Mouse (Mus musculus): ENCODE measurements around the gene Piezo1. TPM values are rescaled to one million over a fixed set of nuclear protein-coding genes. Genes with fewer than 3 reads are reported as not detected.

The Piezo1 gene
- total and polyA plus RNA-seq, 3 experiments, result 21.1 to 59.7 (median 41.6) TPM

GRCm38 (mm10) chr8:122473911-122474421 is 77.2 kb downstream of the Piezo1 start:
- in situ Hi-C loops (cut with MboI; ENCODE audit: low pct_ligation_motif_present, low pct_unique_long_range_greater_than_20kb, low sequenced_read_pairs), result no loop called here
- no peaks in the 10 kb centered on the region for H3K9me3 ChIP-seq (replicated peaks; ENCODE audit: low read length)
- H3K4me1 ChIP-seq (ENCODE audit: control insufficient read depth in 1 of 2, insufficient read depth in 2 of 2), result peaks cover 15 to 37% of the 10 kb centered on the region in 2 experiments
- no peaks in the 10 kb centered on the region for H3K27me3 ChIP-seq (replicated peaks)
- H3K79me2 ChIP-seq (replicated peaks; ENCODE audit: control insufficient read depth, extremely low read depth, insufficient read depth, poor library complexity, severe bottlenecking), result peaks cover 17% of the 10 kb centered on the region
- no peak overlapping the region for H3K9ac ChIP-seq (ENCODE audit: insufficient read depth, low read depth)
- TF ChIP-seq IRF4 (IDR thresholded peaks at IDR 0.05; ENCODE audit: low read depth, low read length) (no peak), MYC (IDR thresholded peaks at IDR 0.05; ENCODE audit: low read depth, low read length) (peak; percentile 14; the same call in 1 of the 2 replicates), MAZ (IDR thresholded peaks at IDR 0.05; ENCODE audit: low read depth, low read length) (no peak), CHD1 (IDR thresholded peaks at IDR 0.05; ENCODE audit: low read depth, low read length) (no peak), TBP (conservative IDR thresholded peaks at IDR 0.05; ENCODE audit: low read depth, low read length) (no peak), E2F4 (IDR thresholded peaks at IDR 0.05; ENCODE audit: insufficient replicate concordance, low read depth, low read length) (no peak), ZC3H11A (IDR thresholded peaks at IDR 0.05; ENCODE audit: low read depth, low read length) (no peak), CHD2 (IDR thresholded peaks at IDR 0.05; ENCODE audit: low read length) (no peak), PAX5 (IDR thresholded peaks at IDR 0.05; ENCODE audit: low read length) (no peak), MAX (IDR thresholded peaks at IDR 0.05; ENCODE audit: low read length) (no peak), TCF12 (IDR thresholded peaks at IDR 0.05; ENCODE audit: low read depth, low read length) (no peak), ETS1 (conservative IDR thresholded peaks at IDR 0.05; ENCODE audit: low read depth, low read length) (no peak), GABPA (IDR thresholded peaks at IDR 0.05; ENCODE audit: insufficient replicate concordance, low read depth, low read length) (no peak), USF1 (IDR thresholded peaks at IDR 0.05; ENCODE audit: low read depth, low read length) (peak; percentile 25; the same call in 1 of the 2 replicates)
- peak overlapping the region in 1 of 3 experiments; percentile 12 for H3K4me3 ChIP-seq (replicated peaks in 1 of 3; ENCODE audit: low read depth in 2 of 3, low read length in 2 of 3, poor library complexity in 1 of 3)
- peak; percentile 60 for DNase-seq (ENCODE audit: extremely low read depth)
- H3K27ac ChIP-seq (ENCODE audit: insufficient read depth, low read depth), result peak overlapping the region; percentile 44; the same call in 1 of the 2 replicates
- dilution Hi-C loops (cut with MboI; ENCODE audit: extremely low pct_ligation_motif_present, extremely low pct_unique_long_range_greater_than_20kb, low sequenced_read_pairs), result no loop called here
- peaks cover 17 to 67% of the 10 kb centered on the region in 2 experiments for H3K36me3 ChIP-seq (replicated peaks in 1 of 2; ENCODE audit: control insufficient read depth in 1 of 2, insufficient read depth in 1 of 2, low read length in 1 of 2)
- no peak overlapping the region for H3K4me2 ChIP-seq (ENCODE audit: insufficient read depth, low read depth, poor library complexity, severe bottlenecking)

GRCm38 (mm10) chr8:122470691-122471090 is 80.4 kb downstream of the Piezo1 start:
- dilution Hi-C loops (cut with MboI; ENCODE audit: extremely low pct_ligation_motif_present, extremely low pct_unique_long_range_greater_than_20kb, low sequenced_read_pairs) (no loop called here), in situ Hi-C loops (cut with MboI; ENCODE audit: low pct_ligation_motif_present, low pct_unique_long_range_greater_than_20kb, low sequenced_read_pairs) (no loop called here)
- Histone ChIP-seq H3K4me2 (ENCODE audit: insufficient read depth, low read depth, poor library complexity, severe bottlenecking) (no peak overlapping the region), H3K4me1 (ENCODE audit: control insufficient read depth in 1 of 2, insufficient read depth in 2 of 2) (peaks cover 10 to 24% of the 10 kb centered on the region in 2 experiments), H3K27me3 (replicated peaks) (no peaks in the 10 kb centered on the region), H3K27ac (ENCODE audit: insufficient read depth, low read depth) (no peak overlapping the region), H3K79me2 (replicated peaks; ENCODE audit: control insufficient read depth, extremely low read depth, insufficient read depth, poor library complexity, severe bottlenecking) (peaks cover 7% of the 10 kb centered on the region; the same call in 1 of the 2 replicates), H3K9ac (ENCODE audit: insufficient read depth, low read depth) (no peak overlapping the region), H3K4me3 (replicated peaks in 1 of 3; ENCODE audit: low read depth in 2 of 3, low read length in 2 of 3, poor library complexity in 1 of 3) (no peak overlapping the region), H3K9me3 (replicated peaks; ENCODE audit: low read length) (no peaks in the 10 kb centered on the region), H3K36me3 (replicated peaks in 1 of 2; ENCODE audit: control insufficient read depth in 1 of 2, insufficient read depth in 1 of 2, low read length in 1 of 2) (peaks cover 23 to 76% of the 10 kb centered on the region in 2 experiments)
- no peak for TF ChIP-seq MAFK (IDR thresholded peaks at IDR 0.05; ENCODE audit: insufficient replicate concordance, low read length)
- TF ChIP-seq ZMIZ1 (IDR thresholded peaks at IDR 0.05; ENCODE audit: low read depth, low read length), result no peak
- no peak for TF ChIP-seq ETS1 (conservative IDR thresholded peaks at IDR 0.05; ENCODE audit: low read depth, low read length)
- no peak for TF ChIP-seq MAZ (IDR thresholded peaks at IDR 0.05; ENCODE audit: low read depth, low read length)
- TF ChIP-seq RCOR1 (conservative IDR thresholded peaks at IDR 0.05; ENCODE audit: low read depth, low read length), result no peak
- TF ChIP-seq POLR2A (IDR thresholded peaks at IDR 0.05; ENCODE audit: low read depth, low read length), result no peak
- TF ChIP-seq TCF12 (IDR thresholded peaks at IDR 0.05; ENCODE audit: low read depth, low read length), result no peak
- TF ChIP-seq USF1 (IDR thresholded peaks at IDR 0.05; ENCODE audit: low read depth, low read length), result no peak
- no peak for TF ChIP-seq ZC3H11A (IDR thresholded peaks at IDR 0.05; ENCODE audit: low read depth, low read length)
- TF ChIP-seq E2F4 (IDR thresholded peaks at IDR 0.05; ENCODE audit: insufficient replicate concordance, low read depth, low read length), result no peak
- no peak for TF ChIP-seq TBP (conservative IDR thresholded peaks at IDR 0.05; ENCODE audit: low read depth, low read length)
- no peak for TF ChIP-seq GABPA (IDR thresholded peaks at IDR 0.05; ENCODE audit: insufficient replicate concordance, low read depth, low read length)
- no peak for DNase-seq (ENCODE audit: extremely low read depth)
